Mouse (Mus musculus) hindbrain, embryonic 12.5 days (tissue): Measurements from ENCODE around the gene Ppard. TPM values are rescaled to one million over a fixed set of nuclear protein-coding genes. Genes with fewer than 3 reads are reported as not detected.

Experiments used
- ATAC-seq: fragments of 200-750 bp; cut with Nextera tagmentation; 2 replicates; pipeline ENCODE4 v1.8.0; 2017; ENCODE audit warnings: moderate TSS enrichment; ENCODE audit not compliant: low FRiP score
- H3K27ac ChIP-seq: fragments of 300-500 bp; sonication (generic); 2 replicates; pipeline ENCODE4 v1.5.1; 2016; ENCODE audit warnings: mild to moderate bottlenecking
- H3K27me3 ChIP-seq: fragments of 300-500 bp; sonication (generic); 2 replicates; pipeline ENCODE4 v1.6.1; 2016; ENCODE audit warnings: mild to moderate bottlenecking
- H3K36me3 ChIP-seq: fragments of 300-500 bp; sonication (generic); 2 replicates; pipeline ENCODE4 v1.6.1; 2016; ENCODE audit warnings: mild to moderate bottlenecking
- H3K4me1 ChIP-seq: fragments of 300-500 bp; sonication (generic); 2 replicates; pipeline ENCODE4 v1.6.1; 2016
- H3K4me2 ChIP-seq: fragments of 300-500 bp; sonication (generic); replicated peaks from 2 replicates; pipeline ENCODE4 v1.6.1; 2016; ENCODE audit warnings: mild to moderate bottlenecking
- H3K4me3 ChIP-seq: fragments of 300-500 bp; sonication (generic); 2 replicates; pipeline ENCODE4 v1.5.1; 2016; ENCODE audit warnings: mild to moderate bottlenecking
- H3K9ac ChIP-seq: fragments of 300-500 bp; sonication (generic); 2 replicates; pipeline ENCODE4 v1.6.1; 2016; ENCODE audit warnings: mild to moderate bottlenecking, moderate library complexity
- H3K9me3 ChIP-seq: fragments of 300-500 bp; sonication (generic); replicated peaks from 2 replicates; pipeline ENCODE4 v1.6.1; 2016; ENCODE audit warnings: mild to moderate bottlenecking
- WGBS: fragments of 180-500 bp; shearing (Covaris S2); methylation state at CpG from one replicate; pipeline ENCODE4 v1.1.7; 2016; 5-methylcytosine and 5-hydroxymethylcytosine counted together
- polyA plus RNA-seq: library from polyadenylated mRNA; unstranded; fragments of >200 nt; fragmentation: Nextera tagmentation; extraction: Ambion mirVana; gene quantifications from 2 replicates; pipeline ENCODE4 v1.2.1, GENCODE M21; 2016

Ppard gene
- polyA plus RNA-seq, 1 experiment from 2014 or later, result 2.4 TPM

GRCm38 (mm10) chr17:28247613-28248012 is 15.1 kb downstream of the Ppard start:
- H3K4me3 ChIP-seq, result no peak overlapping the region
- H3K4me2 ChIP-seq, result no peak overlapping the region
- peaks cover 34% of the 10 kb centered on the region for H3K4me1 ChIP-seq
- H3K9me3 ChIP-seq, result no peaks in the 10 kb centered on the region
- WGBS, result 64% methylated on average over 6 of the region's 6 CpGs
- 0 out of 2 replicates have a peak overlapping the region, but pooled peaks have one; percentile 53 for H3K27ac ChIP-seq
- H3K9ac ChIP-seq, result no peak overlapping the region
- no peaks in the 10 kb centered on the region for H3K27me3 ChIP-seq
- no peak for ATAC-seq
- no peaks in the 10 kb centered on the region for H3K36me3 ChIP-seq

DNA sequence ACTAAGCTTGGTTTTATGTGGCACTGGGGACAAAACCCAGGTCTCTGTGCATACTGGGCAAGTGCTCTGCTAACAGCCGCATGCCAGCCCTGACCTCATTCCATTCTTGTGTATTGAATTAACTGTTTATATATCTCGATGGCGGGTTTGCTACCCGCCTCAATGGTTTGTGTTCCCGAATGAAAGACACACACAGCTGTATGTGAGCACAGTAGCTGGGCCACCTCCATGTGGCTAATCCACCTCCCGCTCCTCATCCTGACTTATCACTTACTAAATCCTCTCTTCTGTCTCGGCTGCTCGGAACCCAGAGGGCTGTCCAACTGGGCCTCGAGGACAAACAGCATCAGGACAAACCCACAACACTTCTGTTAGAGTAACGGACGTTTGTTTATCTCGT is 16.6 kb downstream of the Ppard start:
- no peak for ATAC-seq
- H3K4me1 ChIP-seq, result peaks cover 34% of the 10 kb centered on the region
- 83% methylated on average over 12 of the region's 12 CpGs for WGBS

DNA sequence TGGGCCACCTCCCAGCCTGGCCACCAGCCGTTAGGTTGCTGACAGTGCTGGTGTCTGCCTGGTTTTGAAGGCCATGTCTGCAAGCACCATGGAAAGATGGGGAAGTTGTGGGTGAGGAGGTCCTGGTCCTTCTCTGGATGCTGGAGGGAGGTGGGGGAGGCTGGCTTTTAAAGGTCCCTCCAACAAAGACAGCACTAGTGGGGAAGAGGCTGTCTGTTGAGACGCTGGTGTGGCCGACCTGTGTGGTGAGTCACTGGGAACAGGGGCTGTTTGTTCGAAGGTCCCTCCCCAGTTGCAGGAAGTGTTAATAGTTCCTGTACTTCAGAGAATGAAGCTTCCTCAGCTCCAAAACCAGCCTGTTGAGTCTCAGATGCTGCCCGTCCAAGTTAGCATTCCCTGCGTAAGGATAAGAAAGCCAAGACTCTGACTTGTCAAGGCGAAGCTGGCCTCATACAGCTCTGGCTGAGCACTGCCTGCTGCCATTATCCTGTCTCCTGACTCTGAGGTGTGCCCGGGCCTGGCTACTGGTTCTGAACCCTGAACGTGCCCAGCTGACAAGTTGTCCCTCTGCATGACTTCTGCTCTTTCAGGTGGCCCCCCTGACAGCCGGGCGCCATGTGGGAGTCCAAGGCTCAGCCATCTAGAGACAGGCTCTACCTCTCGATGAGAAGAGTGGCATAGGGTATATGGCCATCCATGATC is 19.2 kb downstream of the Ppard start:
- Histone ChIP-seq H3K4me3 (no peak overlapping the region), H3K4me1 (peaks cover 24% of the 10 kb centered on the region), H3K27me3 (no peaks in the 10 kb centered on the region), H3K9ac (no peak overlapping the region), H3K9me3 (no peaks in the 10 kb centered on the region), H3K36me3 (no peaks in the 10 kb centered on the region), H3K4me2 (no peak overlapping the region), H3K27ac (no peak overlapping the region)
- ATAC-seq, result no peak
- WGBS, result 87% methylated on average over 12 of the region's 12 CpGs

More for the DNA sequence above, 16.6 kb downstream of the Ppard start:
- Histone ChIP-seq H3K4me2 (no peak overlapping the region), H3K9me3 (no peaks in the 10 kb centered on the region), H3K27ac (no peak overlapping the region), H3K4me3 (no peak overlapping the region), H3K36me3 (no peaks in the 10 kb centered on the region), H3K9ac (no peak overlapping the region), H3K27me3 (no peaks in the 10 kb centered on the region)

- WGBS, result 86% methylated on average over 5 of the region's 5 CpGs
- no peaks in the 10 kb centered on the region for H3K27me3 ChIP-seq
- H3K36me3 ChIP-seq, result no peaks in the 10 kb centered on the region
- H3K4me2 ChIP-seq, result no peak overlapping the region
- no peak overlapping the region for H3K27ac ChIP-seq
- H3K9ac ChIP-seq, result no peak overlapping the region
- ATAC-seq, result no peak
- H3K9me3 ChIP-seq, result no peaks in the 10 kb centered on the region
- H3K4me3 ChIP-seq, result no peak overlapping the region
- peaks cover 24% of the 10 kb centered on the region for H3K4me1 ChIP-seq
Measured at GRCm38 (mm10) chr17:28252281-28252648, 19.8 kb downstream of the Ppard start.

GRCm38 (mm10) chr17:28253216-28253615 is 20.7 kb downstream of the Ppard start:
- H3K9me3 ChIP-seq, result no peaks in the 10 kb centered on the region
- H3K36me3 ChIP-seq, result no peaks in the 10 kb centered on the region
- no peak overlapping the region for H3K4me2 ChIP-seq
- WGBS, result 72% methylated on average over 7 of the region's 7 CpGs
- no peak overlapping the region for H3K9ac ChIP-seq
- peaks cover 21% of the 10 kb centered on the region for H3K4me1 ChIP-seq
- no peak for ATAC-seq
- H3K27ac ChIP-seq, result no peak overlapping the region
- H3K4me3 ChIP-seq, result no peak overlapping the region
- no peaks in the 10 kb centered on the region for H3K27me3 ChIP-seq

GRCm38 (mm10) chr17:28254804-28255203 is 22.3 kb downstream of the Ppard start:
- Histone ChIP-seq H3K4me3 (no peak overlapping the region), H3K4me1 (peaks cover 21% of the 10 kb centered on the region), H3K9ac (no peak overlapping the region), H3K36me3 (no peaks in the 10 kb centered on the region), H3K9me3 (0 out of 2 replicates have a peak, but pooled peaks cover 4% of the 10 kb centered on the region), H3K4me2 (no peak overlapping the region), H3K27me3 (no peaks in the 10 kb centered on the region), H3K27ac (peak overlapping the region; percentile 60)
- ATAC-seq, result no peak
- WGBS, result 60% methylated on average over 4 of the region's 4 CpGs

DNA sequence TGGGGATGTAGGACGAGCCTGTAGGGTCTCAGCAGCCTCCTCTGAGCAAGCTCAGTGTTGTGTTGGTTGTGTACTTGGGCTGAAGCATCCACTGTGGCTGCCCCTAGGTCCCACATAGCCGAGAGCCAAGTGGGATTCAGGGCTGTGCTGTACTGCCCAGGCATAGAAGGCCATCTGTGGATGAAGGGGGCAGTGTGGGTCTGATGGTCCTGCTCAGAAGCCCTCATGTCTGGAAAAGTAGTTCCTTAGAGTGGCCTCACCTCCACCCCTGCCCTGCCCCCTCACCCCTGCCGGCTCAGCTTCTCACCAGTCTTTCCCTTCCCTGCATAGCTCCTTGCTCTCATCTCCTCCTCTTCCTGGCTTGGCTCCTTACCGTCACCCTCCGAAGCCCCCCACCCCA is 23.2 kb downstream of the Ppard start:
- Histone ChIP-seq H3K27ac (peak overlapping the region; percentile 60; the same call in 1 of the 2 replicates), H3K9ac (no peak overlapping the region; the same call in 1 of the 2 replicates), H3K27me3 (no peaks in the 10 kb centered on the region), H3K9me3 (0 out of 2 replicates have a peak, but pooled peaks cover 4% of the 10 kb centered on the region), H3K4me1 (peaks cover 21% of the 10 kb centered on the region), H3K4me3 (no peak overlapping the region), H3K36me3 (no peaks in the 10 kb centered on the region), H3K4me2 (0 out of 2 replicates have a peak overlapping the region, but pooled peaks have one; percentile 15)
- no peak for ATAC-seq
- WGBS, result 46% methylated on average over 5 of the region's 5 CpGs

- Histone ChIP-seq H3K4me2 (no peak overlapping the region), H3K4me1 (peaks cover 21% of the 10 kb centered on the region), H3K27me3 (no peaks in the 10 kb centered on the region), H3K4me3 (no peak overlapping the region), H3K36me3 (no peaks in the 10 kb centered on the region), H3K9ac (no peak overlapping the region), H3K9me3 (0 out of 2 replicates have a peak, but pooled peaks cover 4% of the 10 kb centered on the region), H3K27ac (peak overlapping the region; percentile 40; the same call in 1 of the 2 replicates)
- 66% methylated on average over 13 of the region's 13 CpGs for WGBS
- no peak for ATAC-seq
Measured at GRCm38 (mm10) chr17:28256651-28257328, 24.3 kb downstream of the Ppard start.

DNA sequence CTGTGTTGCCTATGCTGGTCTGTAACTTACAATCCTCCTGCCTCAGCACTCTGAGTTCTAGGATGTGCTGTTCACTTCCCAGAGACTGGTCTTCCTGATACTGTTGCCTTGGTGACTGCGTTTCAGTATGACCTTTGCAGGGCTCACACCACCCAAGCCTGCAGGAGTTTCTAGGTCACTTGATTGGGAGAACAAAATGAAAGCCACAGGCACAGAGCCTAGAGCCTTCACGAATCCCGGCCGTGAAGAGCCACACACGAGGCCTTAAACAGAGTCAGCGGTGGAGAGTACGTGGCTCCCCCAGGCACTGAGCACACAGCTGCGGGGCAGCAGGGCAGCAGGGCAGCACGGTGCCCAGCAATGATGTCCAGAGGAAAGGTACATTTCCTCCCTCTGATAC is 25.8 kb downstream of the Ppard start:
- Histone ChIP-seq H3K9ac (no peak overlapping the region), H3K4me3 (no peak overlapping the region), H3K9me3 (0 out of 2 replicates have a peak, but pooled peaks cover 4% of the 10 kb centered on the region), H3K4me1 (peaks cover 22% of the 10 kb centered on the region), H3K27me3 (no peaks in the 10 kb centered on the region), H3K4me2 (no peak overlapping the region), H3K36me3 (no peaks in the 10 kb centered on the region), H3K27ac (no peak overlapping the region)
- no peak for ATAC-seq
- WGBS, result 85% methylated on average over 9 of the region's 9 CpGs

DNA sequence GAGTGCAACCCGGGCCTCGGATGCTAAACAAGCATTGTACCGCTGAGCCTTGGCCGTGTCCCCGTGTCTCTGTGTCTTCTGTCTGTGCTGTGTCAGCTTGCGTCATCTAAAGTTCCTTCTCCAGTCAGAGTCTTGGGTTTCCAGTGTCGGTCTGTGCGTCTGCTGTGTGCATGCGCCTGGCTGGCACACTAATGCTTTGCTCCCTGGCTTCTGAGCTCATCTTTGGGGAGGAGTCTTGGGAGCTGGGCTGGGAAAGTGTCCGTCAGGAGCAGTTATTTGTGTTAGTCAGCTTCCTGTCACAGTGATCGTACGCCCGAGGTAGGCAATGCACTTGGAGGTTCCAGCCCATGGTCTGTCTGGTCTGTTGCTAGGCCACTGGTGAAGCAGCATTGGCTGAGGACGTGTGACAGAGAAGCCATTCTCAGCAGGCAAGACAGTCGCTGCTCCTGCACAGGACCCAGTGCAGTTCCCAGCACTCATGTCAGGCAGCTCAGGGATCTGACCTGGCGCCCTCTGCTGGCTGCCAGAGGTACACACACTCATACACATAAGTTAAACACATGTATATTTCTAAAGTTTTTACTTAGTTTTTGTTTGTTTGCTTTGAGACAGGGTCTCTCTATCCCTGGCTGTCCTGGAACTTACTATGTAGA is 27.5 kb downstream of the Ppard start:
- peaks cover 26% of the 10 kb centered on the region for H3K4me1 ChIP-seq
- H3K4me3 ChIP-seq, result no peak overlapping the region
- WGBS, result 76% methylated on average over 16 of the region's 16 CpGs
- no peaks in the 10 kb centered on the region for H3K36me3 ChIP-seq
- 0 out of 2 replicates have a peak, but pooled peaks cover 4% of the 10 kb centered on the region for H3K9me3 ChIP-seq
- no peak overlapping the region for H3K4me2 ChIP-seq
- no peak overlapping the region for H3K9ac ChIP-seq
- H3K27me3 ChIP-seq, result no peaks in the 10 kb centered on the region
- no peak overlapping the region for H3K27ac ChIP-seq
- ATAC-seq, result no peak

- no peaks in the 10 kb centered on the region for H3K36me3 ChIP-seq
- H3K9ac ChIP-seq, result no peak overlapping the region
- no peaks in the 10 kb centered on the region for H3K27me3 ChIP-seq
- 0 out of 2 replicates have a peak, but pooled peaks cover 4% of the 10 kb centered on the region for H3K9me3 ChIP-seq
- ATAC-seq, result no peak
- H3K27ac ChIP-seq, result no peak overlapping the region
- WGBS, result 86% methylated on average over 9 of the region's 9 CpGs
- H3K4me1 ChIP-seq, result peaks cover 21% of the 10 kb centered on the region
- H3K4me2 ChIP-seq, result no peak overlapping the region
- no peak overlapping the region for H3K4me3 ChIP-seq
Measured at GRCm38 (mm10) chr17:28260543-28260909, 28.0 kb downstream of the Ppard start.

DNA sequence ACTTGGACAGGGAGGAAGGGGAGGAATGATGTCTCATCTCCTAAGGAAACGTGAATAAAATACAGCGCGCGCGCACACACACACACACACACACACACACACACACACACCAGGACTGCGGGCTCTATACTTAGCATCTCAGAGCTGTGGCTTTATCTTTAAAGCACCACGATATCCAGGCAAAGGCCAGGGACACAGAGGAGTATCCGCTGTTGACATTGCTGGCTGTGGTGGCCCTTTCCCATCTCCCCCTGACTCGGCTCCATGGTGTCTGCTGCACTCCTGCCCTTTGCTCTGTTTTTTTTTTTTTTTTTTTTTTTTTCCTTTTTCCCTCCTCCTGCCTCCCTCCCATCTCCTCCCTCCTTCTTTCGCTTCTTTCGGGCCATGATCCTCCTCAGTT is 29.3 kb downstream of the Ppard start:
- 0 out of 2 replicates have a peak, but pooled peaks cover 4% of the 10 kb centered on the region for H3K9me3 ChIP-seq
- ATAC-seq, result no peak
- H3K4me3 ChIP-seq, result no peak overlapping the region
- peaks cover 14% of the 10 kb centered on the region for H3K4me1 ChIP-seq
- no peak overlapping the region for H3K9ac ChIP-seq
- no peak overlapping the region for H3K4me2 ChIP-seq
- H3K36me3 ChIP-seq, result no peaks in the 10 kb centered on the region
- H3K27me3 ChIP-seq, result no peaks in the 10 kb centered on the region
- no peak overlapping the region for H3K27ac ChIP-seq
- 83% methylated on average over 11 of the region's 11 CpGs for WGBS
